Mouse (Mus musculus) cerebellum, adult 9-11 months (tissue): ENCODE results near the gene Rreb1.

Source experiments
- DNase-seq: peaks from one replicate; pipeline ENCODE4 v3.0.0; 2022

The Rreb1 gene

DNA sequence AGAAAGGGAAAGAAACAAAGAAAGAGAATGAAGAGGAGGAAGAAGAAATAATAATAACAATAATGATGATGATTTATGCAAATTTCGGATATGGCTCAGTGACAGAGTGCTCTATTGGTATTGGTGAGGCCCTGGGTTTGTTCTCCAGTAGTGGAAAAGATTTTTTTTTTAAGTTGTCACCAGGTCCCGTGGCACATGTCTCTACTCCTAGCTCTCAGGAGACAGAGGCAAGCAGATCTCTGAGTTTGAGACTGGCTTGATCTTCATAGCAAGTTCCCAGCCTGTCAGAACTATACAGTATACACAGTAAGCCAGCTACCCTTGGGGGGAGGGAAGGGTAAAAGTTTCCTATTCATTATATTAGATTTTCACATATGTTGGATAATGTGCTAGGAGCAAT, 3.4 kb downstream of the Rreb1 start:
- DNase-seq: no peak

DNA sequence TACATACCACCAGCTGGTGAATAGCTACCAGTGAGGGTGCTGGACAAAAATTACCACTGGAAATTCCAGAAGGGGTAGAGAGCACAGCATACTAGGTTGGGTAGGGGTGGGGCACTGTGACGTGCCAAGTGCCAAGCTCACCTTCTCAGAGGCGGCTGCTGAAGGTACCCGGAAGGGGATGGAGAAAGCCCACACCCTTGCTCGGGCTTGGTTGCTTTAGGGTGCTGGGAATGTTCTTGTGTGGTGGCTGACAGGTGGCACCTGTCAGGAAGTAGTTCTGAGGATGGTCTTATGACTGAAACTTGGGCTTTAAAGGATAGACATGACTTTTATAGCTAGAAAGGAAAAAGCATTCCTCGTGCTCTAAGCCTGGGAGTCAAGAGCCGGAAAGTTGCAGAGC, 3.9 kb downstream of the Rreb1 start:
- no peak for DNase-seq

DNA sequence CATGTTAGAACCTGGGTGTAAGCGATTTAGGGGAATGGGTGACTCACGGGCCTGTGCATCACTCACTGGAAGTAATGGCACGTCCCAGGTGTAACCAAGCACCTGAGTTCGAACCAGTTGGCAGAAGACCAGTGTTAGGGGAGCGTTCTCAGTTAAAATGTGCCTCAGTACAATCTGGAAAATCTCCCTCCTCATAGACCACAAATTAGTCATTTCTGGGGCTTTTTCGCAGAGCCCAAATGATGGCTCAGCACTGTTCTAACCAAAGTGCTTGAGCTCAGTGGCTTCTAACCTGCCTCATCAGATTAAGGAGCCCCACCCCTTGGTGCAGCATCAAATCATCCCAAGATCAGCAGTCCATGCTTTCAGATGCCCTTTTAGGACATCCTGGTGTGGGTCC, 5.5 kb downstream of the Rreb1 start:
- no peak for DNase-seq

DNA sequence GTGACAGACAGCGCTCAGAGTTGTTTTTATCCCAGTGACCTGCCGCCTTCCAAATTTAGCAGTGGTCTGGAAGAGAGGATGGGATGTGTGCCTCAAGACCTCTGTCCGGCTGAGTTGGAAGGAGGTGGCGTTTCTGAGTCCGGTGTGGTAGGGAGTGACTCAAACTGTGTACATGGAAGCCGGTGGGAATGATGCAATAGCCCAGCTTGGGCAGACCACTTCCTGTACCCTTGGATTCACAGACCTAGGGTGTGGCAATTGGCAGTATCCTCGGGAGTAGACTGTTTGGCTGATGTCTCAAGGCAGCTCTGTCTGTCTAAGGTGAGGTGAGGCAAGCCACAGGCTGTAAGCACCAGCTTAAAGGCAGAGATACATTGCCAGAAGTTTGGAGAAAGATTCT, 6.0 kb downstream of the Rreb1 start:
- no peak for DNase-seq

DNA sequence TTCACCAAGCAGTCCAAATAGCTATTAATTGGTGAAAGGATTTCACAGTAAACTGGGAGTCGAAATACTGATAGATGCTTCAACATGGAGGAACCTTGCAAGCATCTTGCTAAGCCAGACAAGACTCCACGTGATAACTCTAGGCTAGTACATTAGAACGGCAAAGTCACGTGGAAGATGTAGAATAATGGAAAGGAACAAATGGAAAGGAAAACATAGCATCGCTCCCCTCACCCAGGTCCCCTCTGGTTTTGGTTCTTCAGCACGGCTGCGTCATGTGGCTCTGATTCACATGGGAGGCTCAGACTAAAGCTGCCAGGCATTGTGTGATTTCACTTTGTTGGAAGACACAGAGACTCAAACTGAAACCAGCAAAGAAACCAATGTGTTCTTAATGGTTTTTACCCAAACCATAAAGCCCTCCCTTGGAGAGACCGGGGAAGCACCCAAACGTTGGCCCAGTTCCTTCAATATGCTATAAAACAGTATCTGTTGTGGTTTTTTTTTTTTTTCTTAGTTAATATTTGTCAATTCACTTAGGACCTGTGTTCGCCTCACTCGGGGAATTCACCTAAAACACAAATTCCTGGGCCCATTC, 14.6 kb downstream of the Rreb1 start:
- DNase-seq: no peak

DNA sequence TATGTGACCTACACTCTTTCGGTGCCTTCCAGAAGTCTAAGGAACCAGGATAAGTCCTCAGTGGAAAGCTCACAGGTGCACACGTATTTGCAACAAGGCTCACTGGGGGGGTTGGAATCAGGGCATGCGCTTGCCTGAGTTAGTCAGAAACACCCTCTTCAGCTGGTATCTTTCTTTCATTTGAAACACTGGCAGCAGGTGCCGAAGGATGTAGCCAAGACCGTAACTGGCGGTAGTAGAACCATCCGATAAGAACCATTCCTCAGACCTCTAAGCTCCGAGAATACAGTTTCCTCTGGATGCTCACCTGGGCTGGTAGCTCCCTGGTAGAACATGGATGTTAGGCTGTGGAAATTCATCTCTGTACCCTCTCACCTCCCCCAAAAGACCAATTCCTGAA, 20.6 kb downstream of the Rreb1 start:
- no peak for DNase-seq

DNA sequence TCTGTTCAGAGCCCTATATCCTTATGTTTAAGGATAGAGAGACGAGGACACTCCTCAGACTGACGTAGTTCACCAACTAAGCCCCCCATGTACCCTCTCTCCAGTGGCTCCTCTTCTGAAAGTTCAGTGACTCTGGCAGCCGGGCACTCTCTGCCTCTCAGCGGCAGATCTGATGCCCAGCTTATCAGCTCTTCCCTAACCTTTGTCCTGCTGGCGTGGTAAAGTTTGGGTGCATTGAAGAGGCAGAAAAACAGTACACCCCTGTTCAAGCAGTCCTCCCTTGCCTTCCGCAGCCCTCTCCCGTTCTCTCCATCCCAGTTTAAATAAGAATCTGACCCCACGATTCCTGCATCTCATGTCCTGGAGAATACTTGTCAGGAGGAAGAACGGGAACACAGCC, 21.2 kb downstream of the Rreb1 start:
- no peak for DNase-seq

DNA sequence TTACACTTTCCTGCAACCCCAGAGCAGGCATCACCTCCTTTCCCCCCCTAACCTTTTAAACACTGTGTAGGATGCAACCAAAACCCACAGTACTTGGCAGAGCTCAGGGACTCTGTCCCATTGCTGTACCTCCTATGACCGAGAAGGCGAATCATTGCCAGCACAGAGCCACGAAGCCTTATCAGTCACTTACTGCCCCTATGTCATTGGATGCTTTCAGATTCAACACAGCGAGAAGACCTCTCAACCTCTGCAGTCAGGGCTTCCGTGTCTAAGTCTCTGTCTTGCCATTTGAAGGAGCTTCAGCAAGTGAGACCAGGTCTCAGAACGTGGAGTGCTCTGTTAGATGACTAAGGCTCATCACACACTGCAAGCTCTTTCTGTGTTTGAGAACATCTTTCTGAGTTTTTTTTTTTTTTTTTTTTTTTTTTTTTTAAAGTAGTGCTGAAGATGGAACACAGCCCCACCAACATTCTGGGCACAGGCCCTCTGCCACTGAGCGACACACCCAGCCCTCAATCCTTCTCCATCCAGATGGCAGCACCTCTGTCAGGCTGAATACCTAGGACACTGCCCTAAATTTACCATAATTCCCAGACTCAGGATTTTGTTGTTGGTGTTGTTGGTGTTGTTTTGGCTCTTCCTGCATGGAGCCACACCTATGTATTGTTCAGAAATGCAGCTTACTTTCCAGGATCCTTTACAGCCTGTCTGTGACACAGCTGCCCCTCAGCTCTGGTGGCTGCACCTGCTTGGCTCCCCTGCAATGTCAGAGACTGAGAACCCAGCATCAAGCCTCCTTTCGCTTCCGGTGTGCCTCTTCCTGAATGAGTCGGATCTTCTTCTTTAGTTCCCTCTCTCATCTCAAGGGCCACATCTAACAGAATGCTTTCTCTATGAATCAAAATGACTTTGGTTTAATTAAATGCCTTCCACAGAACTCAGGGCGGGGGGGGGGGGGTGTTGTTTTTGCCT, 23.2 kb downstream of the Rreb1 start:
- no peak for DNase-seq

DNA sequence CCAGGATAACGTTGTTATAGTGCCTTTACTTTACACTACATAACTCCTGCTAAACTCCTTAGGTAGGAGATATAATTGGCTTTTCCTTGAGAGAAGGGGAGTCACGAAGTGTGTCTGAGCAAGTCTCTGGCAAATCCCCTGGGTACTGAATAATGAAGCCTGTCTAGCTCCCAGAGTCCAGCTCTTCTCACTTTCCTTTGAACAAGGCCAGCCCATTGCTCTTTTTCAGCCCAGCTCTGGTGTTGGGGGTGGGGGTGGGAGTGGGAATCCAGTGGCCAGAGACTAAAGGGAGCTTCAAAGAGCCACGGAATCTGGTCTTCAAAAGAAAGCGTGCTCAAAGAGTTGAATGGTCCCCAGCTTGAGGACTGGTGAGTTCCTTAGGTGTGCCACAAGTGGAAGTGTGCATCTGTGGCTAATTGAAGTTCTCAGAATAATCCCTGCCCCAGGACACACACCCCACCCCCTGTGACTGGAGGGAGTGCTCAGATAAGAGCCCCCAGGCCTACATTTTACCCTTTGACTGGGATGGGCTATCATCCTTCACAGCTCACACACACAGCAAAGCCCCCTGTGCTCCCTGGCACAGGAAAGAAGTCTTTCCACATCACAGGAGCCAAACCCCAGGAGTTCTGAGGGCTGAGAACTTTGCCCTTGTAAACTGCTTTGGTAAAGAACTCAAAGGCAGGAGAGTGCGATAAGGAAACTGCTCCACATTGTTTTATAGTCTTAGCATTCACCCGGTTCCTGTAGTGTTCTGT, 24.2 kb downstream of the Rreb1 start:
- DNase-seq: no peak

DNA sequence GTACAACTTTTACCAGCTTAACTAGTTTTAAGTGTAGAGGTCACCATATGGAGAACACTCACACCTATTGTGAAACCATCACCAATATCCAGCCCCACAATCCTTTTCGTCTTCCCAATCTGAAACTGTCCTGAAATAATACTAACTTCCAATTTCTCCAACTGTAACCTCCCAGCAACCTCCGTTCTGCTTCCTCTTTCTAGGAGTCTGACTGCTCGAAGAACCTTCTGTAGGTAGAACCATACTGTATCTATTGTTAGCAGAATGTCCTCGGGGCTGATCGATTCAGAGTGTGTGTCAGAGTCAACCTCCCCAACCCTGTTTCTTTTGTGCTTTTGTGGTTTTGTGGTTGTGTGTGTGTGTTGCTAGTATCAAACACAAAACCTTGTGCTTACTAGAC, 25.0 kb downstream of the Rreb1 start:
- DNase-seq: no peak

DNA sequence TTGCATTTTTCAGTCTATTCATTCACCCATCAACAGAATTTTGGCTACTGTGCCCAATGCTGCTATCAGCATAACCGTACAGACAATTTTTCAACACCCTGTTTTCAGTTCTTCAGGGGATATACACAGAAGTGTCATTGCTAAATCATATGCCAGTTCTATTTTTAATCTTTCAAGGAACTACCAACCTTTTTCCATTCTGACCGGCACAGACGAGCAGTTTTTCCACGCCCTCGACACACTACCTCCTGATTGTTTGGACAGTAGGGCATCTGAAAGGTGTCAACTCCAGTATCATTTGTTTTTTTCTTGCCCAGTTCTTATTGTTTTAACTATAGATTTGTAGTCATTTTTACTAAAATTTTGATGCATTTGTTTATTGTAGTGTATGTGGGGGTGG, 25.8 kb downstream of the Rreb1 start:
- DNase-seq: no peak

DNA sequence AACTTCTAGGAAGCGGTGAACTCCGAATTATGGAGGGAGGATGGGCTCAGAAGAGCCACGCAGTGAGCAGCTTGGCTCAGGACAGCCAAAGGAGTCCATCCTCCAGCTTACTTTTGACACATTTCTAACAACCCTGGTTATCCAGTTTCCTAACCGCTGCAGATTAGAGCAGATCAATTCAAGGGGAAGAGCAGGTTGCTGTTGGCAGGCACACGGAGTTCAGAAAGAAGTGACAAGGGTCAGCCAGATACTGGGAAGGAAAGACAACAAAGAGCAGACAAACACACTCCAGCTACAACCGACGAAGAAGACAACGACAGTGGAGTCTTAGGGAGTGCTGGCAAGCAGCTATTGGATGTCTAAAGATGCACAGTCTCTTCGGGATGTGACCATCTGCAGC, 36.8 kb downstream of the Rreb1 start:
- no peak for DNase-seq

DNA sequence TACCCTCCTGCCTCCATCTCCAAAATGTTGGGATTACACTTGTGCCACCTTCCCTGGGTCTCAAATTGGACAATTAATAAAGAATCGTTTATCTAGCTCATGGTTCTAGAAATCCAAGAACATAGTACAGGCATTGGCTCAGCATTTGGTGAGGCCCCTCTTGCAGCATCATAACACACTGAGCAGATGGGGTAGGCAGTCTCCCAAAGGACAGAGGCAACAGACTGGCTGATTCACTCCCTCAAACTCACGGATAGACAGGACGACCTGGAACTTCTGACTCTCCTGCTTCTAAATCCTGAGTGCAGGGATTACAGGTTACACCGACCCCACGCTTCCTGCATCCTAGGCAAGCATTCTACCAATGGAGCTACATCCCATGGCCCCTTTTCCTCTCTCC, 38.5 kb downstream of the Rreb1 start:
- no peak for DNase-seq

DNA sequence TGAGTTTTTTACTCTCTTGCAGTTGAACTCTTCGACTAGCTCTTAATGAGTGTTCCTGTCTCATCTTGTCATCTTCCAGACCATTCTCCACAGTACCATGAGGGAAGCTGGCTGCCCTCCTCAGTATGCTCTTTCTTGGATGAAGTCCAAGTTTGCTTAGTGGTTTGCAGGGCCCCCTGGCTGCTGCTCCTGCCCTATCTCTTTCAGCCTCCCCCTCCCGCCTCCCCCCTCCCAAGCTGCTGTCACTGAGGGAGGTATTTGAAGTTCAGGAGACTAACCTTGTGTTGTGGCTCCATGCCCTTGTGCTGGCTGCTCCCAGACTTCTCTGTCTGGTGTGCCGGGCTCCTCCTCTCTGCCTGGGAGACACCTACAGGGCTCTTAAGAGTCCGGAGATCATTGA, 43.2 kb downstream of the Rreb1 start:
- no peak for DNase-seq

DNA sequence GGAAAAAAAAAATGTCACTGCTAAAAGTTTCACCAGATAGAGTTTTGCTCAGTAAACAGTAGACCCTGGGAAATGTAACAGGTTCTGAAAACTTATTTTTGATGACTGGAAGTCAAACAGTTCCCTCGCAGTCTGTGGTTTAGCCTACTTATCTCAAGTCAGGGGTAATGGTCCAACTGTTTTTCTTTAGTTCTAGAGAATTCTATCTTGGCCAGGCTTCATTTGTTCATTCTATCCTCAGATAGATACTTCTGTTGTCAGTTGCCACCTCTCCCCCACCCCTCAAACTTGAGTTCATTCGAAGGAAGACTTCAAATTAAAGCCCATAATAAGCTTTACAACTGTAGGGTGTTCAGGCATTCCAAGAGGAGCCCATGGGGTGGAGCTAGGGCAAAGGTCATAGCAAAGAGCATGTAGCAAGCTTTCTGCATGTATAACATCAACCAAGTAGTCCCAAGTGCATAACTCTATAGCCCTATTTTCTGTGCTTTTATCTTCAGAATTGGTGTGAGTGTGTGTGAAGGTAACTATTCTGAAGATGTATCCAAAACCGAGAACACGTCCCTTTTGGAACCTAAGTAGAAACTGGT, 46.2 kb downstream of the Rreb1 start:
- no peak for DNase-seq

DNA sequence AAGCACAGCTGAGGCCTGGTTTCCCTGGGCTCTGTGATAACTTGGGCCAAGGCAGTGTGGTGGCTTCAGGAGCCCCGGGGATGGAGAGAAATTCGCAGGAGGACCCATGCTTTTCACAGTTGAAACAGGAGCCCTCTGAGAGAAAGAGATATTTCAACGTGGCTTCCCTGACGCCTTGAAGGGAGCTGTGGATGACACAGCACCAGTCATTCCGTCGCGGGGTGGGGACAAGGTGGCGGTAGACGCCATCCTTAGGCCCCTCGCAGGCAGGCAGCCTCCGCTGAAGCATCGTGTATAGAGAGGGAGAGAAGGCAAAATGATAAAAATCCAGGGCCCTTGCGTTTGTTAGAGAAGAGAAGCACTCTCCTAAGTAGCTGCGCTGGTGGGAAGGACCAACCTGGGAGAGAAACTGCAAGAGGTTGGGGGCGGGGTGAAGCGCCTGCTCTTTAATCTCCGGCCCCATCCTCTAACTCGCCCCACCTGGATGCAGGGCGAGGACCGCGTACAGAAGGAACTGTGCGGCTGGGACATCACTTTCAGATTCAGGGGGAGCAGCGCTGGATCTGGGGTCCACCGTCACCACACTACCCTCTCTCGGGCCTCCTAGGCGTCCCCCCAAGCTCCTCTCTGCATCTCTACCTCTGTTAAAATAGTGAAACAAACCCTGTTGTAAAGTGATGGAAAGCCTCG, 46.9 kb downstream of the Rreb1 start:
- DNase-seq: no peak

DNA sequence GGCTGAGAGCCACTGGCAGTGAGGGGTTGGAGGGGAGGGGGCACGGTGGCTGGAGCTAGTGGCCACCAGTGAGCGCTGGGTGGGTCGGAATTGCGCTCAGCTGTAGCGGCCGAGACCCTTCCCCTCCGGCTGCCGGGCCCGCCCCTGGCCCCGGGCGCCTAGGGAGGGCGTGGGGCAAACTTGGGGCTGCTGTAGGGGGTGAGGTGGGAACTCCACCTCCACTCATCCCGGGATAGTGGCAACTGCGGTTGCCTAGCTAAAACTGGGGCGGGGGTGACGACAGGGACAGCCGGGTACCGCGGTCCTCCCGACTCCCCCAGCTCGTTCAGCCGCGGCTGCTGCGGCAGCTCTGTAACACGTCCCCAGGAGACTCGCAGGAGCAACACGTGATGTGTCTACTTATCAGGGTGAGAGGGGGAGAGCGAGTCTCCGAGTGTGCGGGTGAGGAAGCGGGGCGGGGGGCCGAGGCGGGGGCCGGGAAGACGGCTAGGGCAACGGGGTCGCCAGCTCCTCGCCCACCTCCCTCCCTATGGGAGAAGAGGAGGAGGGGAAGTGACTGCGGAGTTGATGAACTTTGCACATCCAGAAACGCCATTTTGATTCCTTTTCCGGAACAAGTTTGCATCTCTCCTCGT, 47.6 kb downstream of the Rreb1 start:
- DNase-seq: peak; percentile 15

DNA sequence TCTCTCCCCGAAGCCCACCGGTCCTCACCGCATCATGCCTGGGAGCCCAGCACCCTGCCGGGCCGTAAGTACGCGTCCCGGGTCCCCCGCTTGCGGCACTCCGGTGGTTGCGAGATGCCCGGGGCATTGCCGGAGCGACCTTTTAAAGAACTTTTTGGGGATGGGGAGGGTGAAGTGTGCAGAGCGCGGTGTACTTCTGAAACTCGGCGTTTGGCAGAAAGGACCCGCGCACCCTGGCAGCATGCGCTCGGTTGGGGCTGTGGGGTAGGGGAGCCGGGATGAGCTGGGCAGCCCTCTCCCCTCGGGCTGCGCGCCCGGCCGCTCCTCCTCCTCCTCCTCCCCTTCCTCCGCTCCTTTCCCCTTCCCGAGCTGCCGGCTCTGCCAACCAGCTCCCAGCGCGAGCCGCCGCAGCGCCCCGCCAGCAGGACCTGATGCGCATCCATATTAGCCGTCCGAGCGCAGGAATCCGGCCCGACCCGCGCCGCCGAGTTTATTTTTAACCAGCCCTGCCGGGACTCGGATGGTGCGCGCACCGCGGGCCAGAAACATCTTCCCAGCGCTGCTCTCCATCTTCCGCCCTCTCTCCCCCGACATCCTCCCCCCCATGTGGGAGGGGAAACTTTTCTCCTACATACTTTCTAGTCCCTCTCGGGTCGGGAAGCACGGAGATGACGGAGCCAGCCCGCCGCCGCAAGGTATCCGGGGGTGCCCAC, 48.2 kb downstream of the Rreb1 start:
- peak; percentile 28 for DNase-seq

DNA sequence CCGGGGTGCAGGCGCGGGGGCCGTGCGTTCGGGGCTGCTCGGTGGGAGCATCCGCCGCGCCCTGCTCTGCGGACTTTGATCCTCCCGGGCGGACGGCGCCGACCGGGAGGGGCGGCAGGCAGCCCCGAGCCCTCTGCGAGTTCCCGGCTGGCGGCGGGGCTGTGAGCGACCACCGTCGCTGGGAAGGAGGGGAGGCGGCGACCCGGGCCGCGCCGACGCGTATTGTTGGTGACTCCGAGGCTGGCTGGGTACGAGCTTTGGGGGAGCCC, 48.7 kb downstream of the Rreb1 start:
- DNase-seq: no peak

DNA sequence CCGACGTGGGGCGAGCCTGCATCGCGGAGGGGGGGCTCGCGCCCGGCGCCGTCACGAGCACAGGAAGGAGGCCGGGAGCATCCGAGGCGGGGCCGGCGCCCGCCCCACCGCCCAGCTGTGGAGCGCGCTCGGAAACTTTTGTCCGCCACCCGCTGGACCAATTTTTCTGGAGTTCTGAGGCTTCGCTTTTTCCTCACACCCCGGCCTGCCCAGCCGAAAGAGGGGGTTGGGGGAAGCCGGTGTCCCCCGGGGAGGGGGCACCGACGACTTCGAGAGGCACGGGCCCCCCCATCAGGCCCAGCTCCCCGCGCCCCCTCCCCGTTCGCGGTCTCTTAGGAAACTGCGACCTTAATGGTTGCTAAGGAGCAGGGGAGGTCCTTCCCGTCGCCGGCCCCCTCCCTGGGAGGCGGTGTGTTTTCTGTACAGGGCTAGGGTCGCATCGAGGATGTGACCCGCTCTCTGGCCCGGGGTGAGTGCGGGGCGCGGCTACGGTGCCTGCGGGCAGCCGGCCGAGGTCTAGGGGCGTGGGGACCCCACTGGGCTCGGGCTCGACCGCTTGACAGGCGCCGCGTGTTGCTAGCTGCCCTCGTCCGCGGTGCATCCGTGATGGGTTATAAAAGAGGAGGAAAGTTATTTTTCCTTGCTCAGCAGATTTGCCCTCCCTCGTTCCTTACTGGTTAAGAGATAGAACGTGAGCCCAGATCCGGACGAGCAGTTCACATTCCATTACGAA, 49.2 kb downstream of the Rreb1 start:
- DNase-seq: peak; percentile 10

DNA sequence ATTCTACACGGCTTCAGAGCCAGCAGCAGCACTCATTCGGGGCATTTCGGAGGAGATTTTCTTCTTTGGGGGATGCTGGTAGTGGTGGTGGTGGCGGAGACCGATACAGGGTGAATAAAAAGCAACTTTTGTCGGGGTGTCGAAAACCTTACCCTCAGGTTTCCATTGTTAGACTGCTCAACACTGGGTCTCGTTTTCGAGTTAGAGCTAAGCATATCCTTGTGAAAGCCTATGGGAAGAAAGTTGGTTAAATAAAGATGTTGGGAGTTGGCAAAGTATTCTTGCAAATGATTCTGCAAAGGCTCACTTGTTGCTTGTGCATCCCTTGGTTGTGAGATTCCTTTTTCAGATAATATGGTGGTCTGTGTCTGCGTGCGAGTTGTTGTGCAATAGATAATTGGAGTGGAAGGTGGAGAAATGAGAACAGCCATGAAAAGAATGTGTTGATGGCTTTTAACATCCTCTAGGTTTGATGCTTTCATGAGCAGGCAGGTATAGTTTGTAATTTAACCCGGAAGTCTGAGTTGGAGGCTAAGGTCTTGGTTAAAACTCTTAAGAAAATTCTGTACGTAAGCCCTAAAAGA, 49.9 kb downstream of the Rreb1 start:
- no peak for DNase-seq
